Mouse (Mus musculus) v-Abl transformed pro-B cells (cell line): ENCODE results near the gene Eps15l1.

Experiments
- in situ Hi-C, 2 experiments: fragments of 400-800 bp; cut with MboI; formaldehyde crosslinking; loops; one replicate each; pipeline ENCODE4 v1.15.1; 2025; ENCODE audit not compliant: unreplicated experiment in 2 of 2

Gene Eps15l1

GRCm38 (mm10) chr8:72300654-72301400, 120.4 kb downstream of the Eps15l1 start:
- in situ Hi-C loops = loop anchor here in 1 of 2 experiments (5.0 kb wide), 2 partner anchors 34 to 51 kb away; no protein-coding TSS in a partner anchor

DNA sequence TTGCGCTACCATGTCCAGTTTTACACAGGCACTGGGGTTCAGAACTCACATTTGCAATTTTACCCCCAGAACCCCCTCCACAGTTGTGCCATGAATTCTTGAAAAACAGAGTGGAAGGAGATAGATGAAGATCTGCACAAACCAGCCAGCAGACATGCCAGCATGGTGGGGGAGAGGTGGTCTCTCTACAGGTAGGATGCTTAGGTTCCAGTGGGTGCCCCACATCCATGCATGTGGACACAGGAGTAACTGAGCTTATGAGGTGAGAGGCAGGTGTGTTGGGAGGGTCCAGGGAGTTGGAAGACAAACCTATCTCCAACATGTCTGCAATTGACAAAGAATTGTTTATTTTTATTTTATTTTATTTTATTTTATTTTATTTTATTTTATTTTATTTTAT, 122.3 kb downstream of the Eps15l1 start:
- in situ Hi-C loops = loop anchor here in 1 of 2 experiments (25.0 kb wide), 1 partner anchor 1162 kb away; no protein-coding TSS in a partner anchor

DNA sequence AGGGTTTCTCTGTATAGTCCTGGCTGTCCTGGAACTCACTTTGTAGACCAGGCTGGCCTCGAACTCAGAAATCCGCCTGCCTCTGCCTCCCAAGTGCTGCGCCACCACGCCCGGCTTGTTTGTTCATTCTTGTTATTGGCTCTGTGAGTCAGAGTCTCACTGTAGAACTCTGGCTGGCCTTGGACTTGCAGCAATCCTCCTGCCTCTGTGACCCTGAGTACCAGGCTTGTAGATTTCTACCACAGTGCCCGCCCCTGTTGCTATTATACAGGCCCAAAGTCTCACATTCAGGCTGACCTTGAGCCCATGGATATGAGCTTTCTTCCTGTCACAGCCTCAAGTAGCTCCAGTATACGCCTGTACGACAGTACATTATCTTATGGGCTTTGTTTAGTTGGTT, 124.7 kb downstream of the Eps15l1 start:
- in situ Hi-C loops = loop anchor here in 1 of 2 experiments (25.0 kb wide), 1 partner anchor 1159 kb away; no protein-coding TSS in a partner anchor

DNA sequence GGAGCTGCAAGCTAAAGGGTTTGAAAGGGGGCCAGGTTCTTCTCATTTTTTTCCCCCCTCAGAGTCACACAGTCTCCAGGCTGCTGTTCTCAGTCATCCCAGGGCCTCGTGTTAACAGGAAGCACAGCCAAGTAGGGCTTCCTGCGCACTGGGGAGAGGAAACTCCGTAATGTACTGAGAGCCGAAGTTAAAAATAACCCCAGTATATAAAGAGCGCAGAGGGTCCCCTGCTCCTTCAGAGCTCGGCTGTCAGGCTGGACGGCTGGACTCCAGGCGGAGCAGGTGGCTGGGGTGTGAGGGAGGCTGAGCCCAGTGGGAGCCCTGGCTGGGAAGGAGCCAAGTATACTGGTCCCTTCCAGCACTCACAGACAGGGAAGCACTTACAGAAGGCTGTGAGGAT, 125.6 kb downstream of the Eps15l1 start:
- in situ Hi-C loops = loop anchor here in 1 of 2 experiments (25.0 kb wide), 1 partner anchor 1158 kb away; no protein-coding TSS in a partner anchor

GRCm38 (mm10) chr8:72295125-72295524, 126.1 kb downstream of the Eps15l1 start:
- in situ Hi-C loops = loop anchor here in 1 of 2 experiments (25.0 kb wide), 1 partner anchor 1158 kb away; no protein-coding TSS in a partner anchor

- in situ Hi-C loops = loop anchor here in 1 of 2 experiments (25.0 kb wide), 1 partner anchor 1156 kb away; no protein-coding TSS in a partner anchor
These were observed 128.0 kb downstream of the Eps15l1 start for GRCm38 (mm10) chr8:72293309-72293708.

DNA sequence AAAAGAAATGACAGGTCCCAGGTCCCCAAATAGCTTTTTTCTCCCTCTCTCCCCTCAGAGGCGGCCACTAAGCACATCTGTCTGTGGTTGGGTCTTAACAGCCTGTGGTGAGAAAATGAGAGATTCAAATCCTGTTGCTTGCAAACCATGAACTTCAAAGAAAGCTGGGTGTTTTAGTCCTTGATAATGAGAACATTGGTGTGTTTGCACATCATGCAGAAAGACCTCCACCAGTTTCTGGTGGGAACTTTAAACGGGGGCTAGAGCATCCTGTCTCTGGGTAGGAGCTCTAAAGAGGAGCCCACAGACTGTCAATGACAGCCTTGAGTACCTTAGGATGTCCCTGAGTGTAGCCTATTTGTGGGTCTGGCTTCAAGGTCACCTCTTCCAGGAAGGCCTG, 130.2 kb downstream of the Eps15l1 start:
- in situ Hi-C loops = loop anchor here in 1 of 2 experiments (25.0 kb wide), 1 partner anchor 1154 kb away; no protein-coding TSS in a partner anchor
